Mouse (Mus musculus): Measurements from ENCODE around the gene Knstrn. TPM values are rescaled to one million over a fixed set of nuclear protein-coding genes. Genes with fewer than 3 reads are reported as not detected.

The Knstrn gene
- total and polyA plus RNA-seq, 3 experiments = 80.6 to 138 (median 132) TPM

DNA sequence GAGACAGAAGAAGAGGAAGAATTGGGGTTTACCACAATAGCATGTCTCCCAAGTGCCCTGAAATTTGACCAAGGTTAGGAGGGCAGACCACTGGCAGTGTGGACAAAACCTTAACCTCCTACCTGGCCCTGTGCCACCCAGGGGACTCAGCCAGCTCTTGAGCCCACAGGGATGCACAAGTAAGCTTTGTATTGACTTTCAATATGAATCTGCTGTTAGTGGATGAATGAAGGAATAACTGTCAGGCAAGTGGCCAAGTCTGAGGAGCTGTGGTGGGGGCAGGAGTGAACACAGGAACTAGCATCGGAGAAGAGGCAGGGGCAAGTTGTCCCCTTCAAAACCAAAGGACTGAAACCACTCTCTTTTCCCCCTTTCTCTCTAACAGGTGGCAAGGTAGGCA, 38.4 kb upstream of the Knstrn start:
- Histone ChIP-seq H3K27ac (ENCODE audit: control insufficient read depth, low read depth, low read length) (no peak overlapping the region), H3K4me1 (ENCODE audit: control insufficient read depth in 1 of 2, insufficient read depth in 2 of 2, low read length in 2 of 2) (peaks cover 13 to 48% of the 10 kb centered on the region in 2 experiments), H3K79me2 (ENCODE audit: control insufficient read depth, insufficient read depth, low read length, poor library complexity) (no peaks in the 10 kb centered on the region), H3K9me3 (replicated peaks; ENCODE audit: insufficient read depth, low read length) (no peaks in the 10 kb centered on the region), H3K27me3 (ENCODE audit: control insufficient read depth in 1 of 2, insufficient read depth in 2 of 2, low read length in 2 of 2) (no peaks in the 10 kb centered on the region), H3K36me3 (ENCODE audit: control insufficient read depth in 1 of 2, insufficient read depth in 2 of 2, low read length in 2 of 2) (peaks cover 0 to 13% of the 10 kb centered on the region in 2 experiments; a peak in 2 of 4 replicates), H3K4me3 (ENCODE audit: control insufficient read depth in 1 of 2, insufficient read depth in 1 of 2, low read depth in 2 of 2, low read length in 2 of 2) (no peak overlapping the region), H3K9ac (ENCODE audit: control insufficient read depth, low read depth, low read length, poor library complexity, severe bottlenecking) (no peak overlapping the region)
- no peak for DNase-seq (ENCODE audit: low read depth, low spot score)
- TF ChIP-seq RCOR1 (IDR thresholded peaks at IDR 0.05; ENCODE audit: low read depth, low read length) = 0 out of 2 replicates have a peak, but pooled peaks have one; percentile 10
- TF ChIP-seq USF1 (IDR thresholded peaks at IDR 0.05; ENCODE audit: low read depth, low read length) = no peak
- no peak for TF ChIP-seq EP300 (IDR thresholded peaks at IDR 0.05; ENCODE audit: low read depth in 1 of 2, low read length in 2 of 2)

DNA sequence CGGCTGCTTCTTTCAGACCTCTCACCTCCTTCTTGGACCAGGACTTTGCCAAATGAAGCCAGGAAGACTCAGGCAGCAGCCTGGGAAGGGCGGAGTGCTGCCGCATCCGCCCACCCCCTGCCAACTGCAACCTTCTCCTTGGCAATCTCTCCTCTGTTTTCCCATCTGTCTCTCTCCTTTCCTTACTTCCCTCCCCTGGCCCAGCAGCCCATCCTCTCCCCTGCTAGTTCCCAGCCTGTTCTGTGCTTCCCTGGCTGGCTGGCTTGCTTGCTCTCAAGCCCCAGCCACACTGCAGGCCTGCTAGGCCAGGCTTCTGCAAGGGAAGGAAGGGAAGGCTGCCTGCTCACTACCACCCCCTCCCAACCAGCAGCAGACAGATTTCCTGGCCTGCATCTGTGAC, 38.0 kb upstream of the Knstrn start:
- no peak for TF ChIP-seq BHLHE40 (IDR thresholded peaks at IDR 0.05; ENCODE audit: borderline replicate concordance, low read depth, low read length)
- TF ChIP-seq UBTF (IDR thresholded peaks at IDR 0.05; ENCODE audit: borderline replicate concordance, insufficient read depth, low read depth, low read length) = no peak
- TF ChIP-seq RAD21 (IDR thresholded peaks at IDR 0.05; ENCODE audit: low read depth, low read length) = no peak
- TF ChIP-seq MEF2A (IDR thresholded peaks at IDR 0.05; ENCODE audit: extremely low read depth, insufficient replicate concordance, low read depth, low read length, poor library complexity, severe bottlenecking) = no peak
- no peak for TF ChIP-seq MAZ (IDR thresholded peaks at IDR 0.05; ENCODE audit: low read depth, low read length)
- TF ChIP-seq EP300 (IDR thresholded peaks at IDR 0.05; ENCODE audit: low read depth in 1 of 2, low read length in 2 of 2) = no peak
- no peak for TF ChIP-seq MAX (IDR thresholded peaks at IDR 0.05; ENCODE audit: low read length)
- TF ChIP-seq RCOR1 (IDR thresholded peaks at IDR 0.05; ENCODE audit: low read depth, low read length) = no peak
- no peak for TF ChIP-seq ZKSCAN1 (IDR thresholded peaks at IDR 0.05; ENCODE audit: low read depth, low read length)
- TF ChIP-seq TBP (IDR thresholded peaks at IDR 0.05; ENCODE audit: low read depth, low read length) = no peak
- no peak for TF ChIP-seq MXI1 (IDR thresholded peaks at IDR 0.05; ENCODE audit: low read depth, low read length)
- TF ChIP-seq CHD2 (IDR thresholded peaks at IDR 0.05; ENCODE audit: low read length) = no peak
- no peak for TF ChIP-seq POLR2AphosphoS5 (IDR thresholded peaks at IDR 0.05; ENCODE audit: borderline replicate concordance, low read depth, low read length)
- no peak for TF ChIP-seq NRF1 (IDR thresholded peaks at IDR 0.05; ENCODE audit: insufficient read depth, low read depth, low read length, poor library complexity, severe bottlenecking)
- no peak for TF ChIP-seq ZMIZ1 (IDR thresholded peaks at IDR 0.05; ENCODE audit: low read depth, low read length)
- TF ChIP-seq KAT2A (conservative IDR thresholded peaks at IDR 0.05; ENCODE audit: low read depth, low read length) = no peak
- no peak for TF ChIP-seq JUND (IDR thresholded peaks at IDR 0.05; ENCODE audit: low read depth, low read length)
- no peak for TF ChIP-seq CTCF (IDR thresholded peaks at IDR 0.05 in 2 of 3, conservative IDR thresholded peaks at IDR 0.05 in 1 of 3; ENCODE audit: control insufficient read depth in 1 of 3, insufficient read depth in 1 of 3, low read depth in 2 of 3, low read length in 3 of 3, poor library complexity in 1 of 3, severe bottlenecking in 1 of 3)
- TF ChIP-seq GABPA (IDR thresholded peaks at IDR 0.05; ENCODE audit: low read depth, low read length) = no peak
- peaks cover 0 to 13% of the 10 kb centered on the region in 2 experiments; a peak in 2 of 4 replicates for H3K36me3 ChIP-seq (ENCODE audit: control insufficient read depth in 1 of 2, insufficient read depth in 2 of 2, low read length in 2 of 2)
- H3K27me3 ChIP-seq (ENCODE audit: control insufficient read depth in 1 of 2, insufficient read depth in 2 of 2, low read length in 2 of 2) = no peaks in the 10 kb centered on the region
- H3K4me1 ChIP-seq (ENCODE audit: control insufficient read depth in 1 of 2, insufficient read depth in 2 of 2, low read length in 2 of 2) = peaks cover 13 to 48% of the 10 kb centered on the region in 2 experiments
- H3K79me2 ChIP-seq (ENCODE audit: control insufficient read depth, insufficient read depth, low read length, poor library complexity) = no peaks in the 10 kb centered on the region
- no peak for DNase-seq (ENCODE audit: low read depth, low spot score)
- H3K4me3 ChIP-seq (ENCODE audit: control insufficient read depth in 1 of 2, insufficient read depth in 1 of 2, low read depth in 2 of 2, low read length in 2 of 2) = no peak overlapping the region
- H3K9ac ChIP-seq (ENCODE audit: control insufficient read depth, low read depth, low read length, poor library complexity, severe bottlenecking) = no peak overlapping the region
- no peaks in the 10 kb centered on the region for H3K9me3 ChIP-seq (replicated peaks; ENCODE audit: insufficient read depth, low read length)
- H3K27ac ChIP-seq (ENCODE audit: control insufficient read depth, low read depth, low read length) = no peak overlapping the region

All from MEL (cell line).